Mouse (Mus musculus): ENCODE data around the gene Wfdc16. TPM values are rescaled to one million over a fixed set of nuclear protein-coding genes. Genes with fewer than 3 reads are reported as not detected.
A peak's percentile ranks its signal among the peaks of the same experiment; 100 is the strongest.
"Not testable (repeated sequence)": the region's sequence is repeated elsewhere in the genome, so short reads cannot be mapped to it uniquely, and the experiment has no call there.

Wfdc16 gene
- polyA plus RNA-seq, 1 experiment from 2014 or later, result not detected

DNA sequence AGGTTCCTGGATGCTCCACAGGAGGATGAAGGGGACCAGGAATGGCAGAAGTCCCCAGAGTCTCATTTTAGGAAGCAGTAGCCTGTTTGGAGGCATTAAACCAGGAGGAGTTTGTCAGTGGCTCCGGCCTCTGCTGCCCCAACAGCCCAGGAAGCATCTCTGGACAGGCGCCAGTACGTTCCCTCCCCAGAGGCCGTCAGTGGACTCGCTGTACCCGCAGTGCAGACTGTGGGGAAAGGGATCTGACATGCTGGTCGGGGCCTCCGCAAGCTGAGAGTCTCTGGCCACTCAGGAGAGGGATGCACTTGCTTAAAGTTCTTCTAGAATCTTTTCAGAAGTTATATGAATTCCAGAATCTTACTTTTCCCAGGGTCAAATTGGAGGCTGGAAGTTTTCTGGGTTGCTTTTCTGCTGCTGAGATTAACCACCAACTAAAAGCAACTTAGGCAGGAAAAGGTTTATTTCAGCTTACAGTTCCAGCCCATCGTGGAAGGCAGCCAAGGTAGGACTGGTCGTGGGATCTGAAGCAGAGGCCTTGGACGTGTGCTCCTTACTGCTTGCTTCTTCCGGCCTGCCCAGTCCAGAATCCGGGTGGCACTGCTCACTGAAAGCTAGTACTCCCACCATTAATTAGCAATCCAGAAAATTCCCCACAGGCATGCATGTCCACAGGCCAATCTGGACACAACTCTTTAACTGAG lies 53.4 kb downstream of the Wfdc16 start, which contains the start of gene Wfdc6a:
Gene Wfdc6a, minus strand, starts transcription at position 423 of the 701 bp plus-strand sequence.
- not testable (repeated sequence) for H3K4me2 ChIP-seq (replicated peaks); H3K4me3 ChIP-seq (replicated peaks); H3K27ac ChIP-seq; H3K27me3 ChIP-seq; ATAC-seq; H3K36me3 ChIP-seq; H3K4me1 ChIP-seq (replicated peaks); H3K9me3 ChIP-seq
- H3K9ac ChIP-seq (replicated peaks), result 0 out of 2 replicates have a peak within 1 kb of the TSS, but pooled peaks have one; percentile 3
- 55% methylated on average over 13 of the region's 13 CpGs for WGBS

Other genes with a start within 250 kb of the Wfdc16 start
- gene Slpi, start 249.7 kb downstream of the Wfdc16 start, polyA plus RNA-seq (2015; fragmentation: Nextera tagmentation; extraction: Ambion mirVana), result 0.36 TPM in 1 of 2 replicates, not detected in the other
- not detected in 2 replicates for gene Rbpjl, start 235.7 kb downstream of the Wfdc16 start, polyA plus RNA-seq (2015; fragmentation: Nextera tagmentation; extraction: Ambion mirVana)
- gene Matn4, start 233.6 kb downstream of the Wfdc16 start, polyA plus RNA-seq (2015; fragmentation: Nextera tagmentation; extraction: Ambion mirVana), result 0.26 and 0.39 TPM in 2 replicates
- gene Sdc4, start 194.9 kb downstream of the Wfdc16 start, polyA plus RNA-seq (2015; fragmentation: Nextera tagmentation; extraction: Ambion mirVana), result 6.5 and 7.3 TPM in 2 replicates
- gene Sys1, start 181.8 kb downstream of the Wfdc16 start, polyA plus RNA-seq (2015; fragmentation: Nextera tagmentation; extraction: Ambion mirVana), result 77.6 and 81.1 TPM in 2 replicates
- gene Gm20458, start 177.8 kb downstream of the Wfdc16 start, polyA plus RNA-seq (2015; fragmentation: Nextera tagmentation; extraction: Ambion mirVana), result 4.5 and 5.2 TPM in 2 replicates
- not detected in 2 replicates for gene Trp53tg5, start 165.1 kb downstream of the Wfdc16 start, polyA plus RNA-seq (2015; fragmentation: Nextera tagmentation; extraction: Ambion mirVana)
- 8.7 and 8.8 TPM in 2 replicates for gene Dbndd2, start 152.7 kb downstream of the Wfdc16 start, polyA plus RNA-seq (2015; fragmentation: Nextera tagmentation; extraction: Ambion mirVana)
- 64.2 and 67.8 TPM in 2 replicates for gene Pigt, start 141.3 kb downstream of the Wfdc16 start, polyA plus RNA-seq (2015; fragmentation: Nextera tagmentation; extraction: Ambion mirVana)
- 5.7 and 6.8 TPM in 2 replicates for gene Wfdc2, start 76.4 kb downstream of the Wfdc16 start, polyA plus RNA-seq (2015; fragmentation: Nextera tagmentation; extraction: Ambion mirVana)
- gene Spint3, start 65.3 kb downstream of the Wfdc16 start, polyA plus RNA-seq (2015; fragmentation: Nextera tagmentation; extraction: Ambion mirVana), result not detected in 2 replicates
- gene Wfdc6a, start 53.3 kb downstream of the Wfdc16 start, polyA plus RNA-seq (2015; fragmentation: Nextera tagmentation; extraction: Ambion mirVana), result not detected in 2 replicates
- gene Eppin, start 45.2 kb downstream of the Wfdc16 start, polyA plus RNA-seq (2015; fragmentation: Nextera tagmentation; extraction: Ambion mirVana), result not detected in 2 replicates
- not detected in 2 replicates for gene Wfdc6b, start 25.3 kb downstream of the Wfdc16 start, polyA plus RNA-seq (2015; fragmentation: Nextera tagmentation; extraction: Ambion mirVana)
- gene Wfdc8, start 25.2 kb downstream of the Wfdc16 start, polyA plus RNA-seq (2015; fragmentation: Nextera tagmentation; extraction: Ambion mirVana), result not detected in 2 replicates
- gene Wfdc10, start 17.2 kb upstream of the Wfdc16 start, polyA plus RNA-seq (2015; fragmentation: Nextera tagmentation; extraction: Ambion mirVana), result not detected in 2 replicates
- gene Wfdc9, start 17.8 kb upstream of the Wfdc16 start, polyA plus RNA-seq (2015; fragmentation: Nextera tagmentation; extraction: Ambion mirVana), result not detected in 2 replicates
- gene Wfdc11, start 35.3 kb upstream of the Wfdc16 start, polyA plus RNA-seq (2015; fragmentation: Nextera tagmentation; extraction: Ambion mirVana), result not detected in 2 replicates
- not detected in 2 replicates for gene Wfdc13, start 46.3 kb upstream of the Wfdc16 start, polyA plus RNA-seq (2015; fragmentation: Nextera tagmentation; extraction: Ambion mirVana)
- not detected in 2 replicates for gene Spint4, start 59.7 kb upstream of the Wfdc16 start, polyA plus RNA-seq (2015; fragmentation: Nextera tagmentation; extraction: Ambion mirVana)
- gene Spint5, start 76.5 kb upstream of the Wfdc16 start, polyA plus RNA-seq (2015; fragmentation: Nextera tagmentation; extraction: Ambion mirVana), result not detected in 2 replicates
- gene Wfdc3, start 107.1 kb upstream of the Wfdc16 start, polyA plus RNA-seq (2015; fragmentation: Nextera tagmentation; extraction: Ambion mirVana), result 1.2 and 1.3 TPM in 2 replicates
- gene Dnttip1, start 107.2 kb upstream of the Wfdc16 start, polyA plus RNA-seq (2015; fragmentation: Nextera tagmentation; extraction: Ambion mirVana), result 65.4 and 72.6 TPM in 2 replicates
- 203 and 208 TPM in 2 replicates for gene Ube2c, start 131.1 kb upstream of the Wfdc16 start, polyA plus RNA-seq (2015; fragmentation: Nextera tagmentation; extraction: Ambion mirVana)
- gene Tnnc2, start 141.2 kb upstream of the Wfdc16 start, polyA plus RNA-seq (2015; fragmentation: Nextera tagmentation; extraction: Ambion mirVana), result not detected in 2 replicates
- 17.2 and 19.1 TPM in 2 replicates for gene Snx21, start 147.0 kb upstream of the Wfdc16 start, polyA plus RNA-seq (2015; fragmentation: Nextera tagmentation; extraction: Ambion mirVana)
- gene Acot8, start 166.1 kb upstream of the Wfdc16 start, polyA plus RNA-seq (2015; fragmentation: Nextera tagmentation; extraction: Ambion mirVana), result 19.9 and 20.4 TPM in 2 replicates
- 15.2 and 15.5 TPM in 2 replicates for gene Zswim3, start 166.3 kb upstream of the Wfdc16 start, polyA plus RNA-seq (2015; fragmentation: Nextera tagmentation; extraction: Ambion mirVana)
- gene Zswim1, start 183.9 kb upstream of the Wfdc16 start, polyA plus RNA-seq (2015; fragmentation: Nextera tagmentation; extraction: Ambion mirVana), result 25.4 and 25.8 TPM in 2 replicates
- not detected in 2 replicates for gene Spata25, start 189.7 kb upstream of the Wfdc16 start, polyA plus RNA-seq (2015; fragmentation: Nextera tagmentation; extraction: Ambion mirVana)
- 92.0 and 94.2 TPM in 2 replicates for gene Ctsa, start 194.1 kb upstream of the Wfdc16 start, polyA plus RNA-seq (2015; fragmentation: Nextera tagmentation; extraction: Ambion mirVana)
- 4.7 TPM in 2 replicates for gene Neurl2, start 194.7 kb upstream of the Wfdc16 start, polyA plus RNA-seq (2015; fragmentation: Nextera tagmentation; extraction: Ambion mirVana)
- gene Pltp, start 218.9 kb upstream of the Wfdc16 start, polyA plus RNA-seq (2015; fragmentation: Nextera tagmentation; extraction: Ambion mirVana), result 69.1 and 96.1 TPM in 2 replicates
- 98.1 and 108 TPM in 2 replicates for gene Pcif1, start 240.5 kb upstream of the Wfdc16 start, polyA plus RNA-seq (2015; fragmentation: Nextera tagmentation; extraction: Ambion mirVana)